Mouse (Mus musculus): Measurements from ENCODE around the gene Efcab9. TPM values are rescaled to one million over a fixed set of nuclear protein-coding genes. Genes with fewer than 3 reads are reported as not detected.
"Not testable (repeated sequence)": the region's sequence is repeated elsewhere in the genome, so short reads cannot be mapped to it uniquely, and the experiment has no call there.

Gene Efcab9
- polyA plus RNA-seq, 1 experiment from 2014 or later, result not detected

DNA sequence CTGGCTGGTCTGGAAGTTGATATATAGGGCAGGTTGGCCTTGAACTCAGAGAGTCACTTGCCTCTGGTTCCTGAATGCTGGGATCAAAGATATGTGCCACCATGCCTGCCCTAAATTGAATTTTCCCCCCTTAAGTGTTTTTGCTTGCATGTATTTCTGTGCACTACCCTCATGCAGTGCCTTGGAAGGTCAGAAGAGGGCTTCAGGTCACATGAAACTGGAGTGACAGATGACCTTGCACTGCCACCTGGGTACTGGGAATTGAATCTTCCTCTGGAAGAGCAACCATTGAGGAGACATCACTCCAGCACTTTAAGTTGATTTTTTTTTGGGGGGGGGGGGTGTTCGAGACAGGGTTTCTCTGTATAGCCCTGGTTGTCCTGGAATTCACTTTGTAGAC is 1.7 kb downstream of the Efcab9 start:
- ATAC-seq (replicated peaks), result no peak

DNA sequence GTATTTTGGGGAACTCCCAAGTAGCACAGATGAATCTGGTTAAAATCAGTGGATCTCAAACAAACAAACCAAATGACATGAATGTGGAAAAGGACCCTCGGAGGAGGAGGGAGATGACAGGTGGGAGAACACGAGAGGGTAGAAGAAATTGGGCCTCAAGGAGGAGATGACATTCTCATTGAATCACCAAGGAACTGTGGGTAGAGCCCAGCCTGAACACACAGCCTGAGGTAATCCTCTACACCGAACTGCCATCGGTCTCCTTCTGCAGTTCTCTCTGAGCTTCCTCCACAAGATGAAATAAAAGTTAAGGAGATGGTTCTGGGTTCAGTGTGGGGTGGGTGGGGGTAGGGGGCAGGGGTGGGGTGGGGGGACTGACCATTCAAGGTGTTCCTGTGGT is 4.9 kb downstream of the Efcab9 start:
- H3K4me1 ChIP-seq, result peaks cover 2% of the 10 kb centered on the region; the same call in 1 of the 2 replicates
- H3K4me2 ChIP-seq, result no peak overlapping the region
- peaks cover 9% of the 10 kb centered on the region; the same call in 1 of the 2 replicates for H3K27me3 ChIP-seq (replicated peaks)
- no peak overlapping the region for H3K4me3 ChIP-seq
- no peak overlapping the region for H3K9ac ChIP-seq
- 80% methylated on average over 4 of the region's 4 CpGs for WGBS
- H3K27ac ChIP-seq, result no peak overlapping the region
- H3K9me3 ChIP-seq, result no peaks in the 10 kb centered on the region
- no peak for ATAC-seq (replicated peaks)
- H3K36me3 ChIP-seq (replicated peaks), result no peaks in the 10 kb centered on the region

More for the DNA sequence above, 1.7 kb downstream of the Efcab9 start:
- no peak overlapping the region for H3K27ac ChIP-seq
- H3K9ac ChIP-seq, result no peak overlapping the region
- H3K4me1 ChIP-seq, result peaks cover 17% of the 10 kb centered on the region
- no peaks in the 10 kb centered on the region for H3K36me3 ChIP-seq (replicated peaks)
- no peak overlapping the region for H3K4me3 ChIP-seq
- H3K27me3 ChIP-seq (replicated peaks), result peaks cover 18% of the 10 kb centered on the region; the same call in 1 of the 2 replicates
- WGBS, result 92% methylated on average over 1 of the region's 1 CpGs
- no peaks in the 10 kb centered on the region for H3K9me3 ChIP-seq
- no peak overlapping the region for H3K4me2 ChIP-seq

DNA sequence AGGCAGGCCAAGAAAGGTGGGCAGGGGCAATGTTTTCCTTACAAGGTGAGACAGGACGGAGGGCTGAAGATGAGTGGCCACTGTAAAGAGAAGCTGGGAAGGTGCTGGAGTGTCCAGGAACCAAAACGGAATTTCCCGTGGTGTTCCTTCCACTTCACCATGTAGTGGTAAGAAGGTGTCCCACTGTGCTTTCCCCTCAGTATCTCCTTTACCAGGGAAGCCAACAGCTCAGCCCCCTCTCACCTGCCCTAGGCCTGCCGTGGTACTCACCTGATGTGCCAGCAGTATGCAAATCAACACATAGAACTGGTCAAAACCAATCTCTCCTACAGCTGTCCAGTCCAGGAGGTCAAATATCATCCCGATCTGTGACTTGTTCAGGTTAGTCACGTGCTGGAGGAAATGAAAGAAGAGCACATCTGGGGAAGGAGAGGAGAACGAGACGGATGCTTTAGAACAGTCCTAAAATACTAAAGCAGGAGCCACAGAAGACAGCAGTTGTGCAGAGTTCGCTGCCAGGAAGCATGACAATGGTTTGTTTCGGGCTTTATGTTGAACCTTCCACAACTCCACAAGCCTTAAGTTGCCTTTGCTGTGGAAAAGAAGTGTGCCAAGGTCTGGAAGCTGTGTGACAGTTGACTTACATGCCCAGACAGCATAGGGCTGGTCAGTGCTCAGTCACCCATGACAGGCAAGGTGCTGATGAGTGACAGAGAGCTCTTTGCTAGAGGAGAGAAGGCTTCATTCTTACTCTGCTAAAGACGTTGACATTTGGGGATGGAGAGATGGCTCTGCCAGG is 7.6 kb downstream of the Efcab9 start:
- no peaks in the 10 kb centered on the region for H3K36me3 ChIP-seq (replicated peaks)
- no peak overlapping the region for H3K4me2 ChIP-seq
- H3K27ac ChIP-seq, result no peak overlapping the region
- no peaks in the 10 kb centered on the region for H3K4me1 ChIP-seq
- H3K27me3 ChIP-seq (replicated peaks), result no peaks in the 10 kb centered on the region
- ATAC-seq (replicated peaks), result no peak
- H3K9ac ChIP-seq, result no peak overlapping the region
- 84% methylated on average over 11 of the region's 11 CpGs for WGBS
- H3K9me3 ChIP-seq, result no peaks in the 10 kb centered on the region
- no peak overlapping the region for H3K4me3 ChIP-seq

DNA sequence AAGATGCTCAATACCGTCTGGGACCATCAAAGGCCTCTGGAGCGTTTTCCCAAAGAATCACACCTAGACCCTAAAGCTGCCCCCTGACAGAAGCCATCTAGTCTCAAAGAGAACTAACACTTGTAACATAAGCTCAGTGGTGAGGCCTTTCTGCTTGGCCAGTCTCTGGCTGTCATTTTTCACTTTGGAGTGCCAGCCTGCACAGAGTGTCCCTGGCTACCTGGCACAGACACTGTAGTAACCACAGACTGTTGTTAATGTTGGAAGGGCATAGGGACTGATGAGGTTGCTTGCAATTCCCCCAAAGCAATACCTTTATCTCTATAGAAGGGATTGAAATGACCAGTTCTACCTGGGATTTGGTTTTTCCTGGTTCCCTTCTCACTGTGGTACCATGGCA is 10.6 kb downstream of the Efcab9 start:
- no peak for ATAC-seq (replicated peaks)
- no peaks in the 10 kb centered on the region for H3K9me3 ChIP-seq
- H3K4me2 ChIP-seq, result no peak overlapping the region
- H3K27ac ChIP-seq, result no peak overlapping the region
- no peak overlapping the region for H3K4me3 ChIP-seq
- 93% methylated on average over 2 of the region's 2 CpGs for WGBS
- H3K4me1 ChIP-seq, result no peaks in the 10 kb centered on the region
- H3K36me3 ChIP-seq (replicated peaks), result peaks cover 6% of the 10 kb centered on the region; the same call in 1 of the 2 replicates
- no peak overlapping the region for H3K9ac ChIP-seq
- H3K27me3 ChIP-seq (replicated peaks), result no peaks in the 10 kb centered on the region

- no peak for ATAC-seq (replicated peaks)
- no peak overlapping the region for H3K9ac ChIP-seq
- no peak overlapping the region for H3K27ac ChIP-seq
- H3K4me1 ChIP-seq, result no peaks in the 10 kb centered on the region
- no peak overlapping the region for H3K4me2 ChIP-seq
- H3K9me3 ChIP-seq, result no peaks in the 10 kb centered on the region
- peaks cover 11% of the 10 kb centered on the region; the same call in 1 of the 2 replicates for H3K36me3 ChIP-seq (replicated peaks)
- H3K27me3 ChIP-seq (replicated peaks), result no peaks in the 10 kb centered on the region
- no peak overlapping the region for H3K4me3 ChIP-seq
- 91% methylated on average over 1 of the region's 1 CpGs for WGBS
Measured at GRCm38 (mm10) chr11:32519354-32519753, 12.5 kb downstream of the Efcab9 start.

- H3K4me3 ChIP-seq, result no peak overlapping the region
- H3K4me1 ChIP-seq, result no peaks in the 10 kb centered on the region
- no peak overlapping the region for H3K9ac ChIP-seq
- no peak overlapping the region for H3K27ac ChIP-seq
- no peak for ATAC-seq (replicated peaks)
- peaks cover 11% of the 10 kb centered on the region; the same call in 1 of the 2 replicates for H3K36me3 ChIP-seq (replicated peaks)
- WGBS, result 88% methylated on average over 4 of the region's 4 CpGs
- no peaks in the 10 kb centered on the region for H3K9me3 ChIP-seq
- no peak overlapping the region for H3K4me2 ChIP-seq
- H3K27me3 ChIP-seq (replicated peaks), result no peaks in the 10 kb centered on the region
Measured at GRCm38 (mm10) chr11:32518770-32519169, 13.1 kb downstream of the Efcab9 start.

DNA sequence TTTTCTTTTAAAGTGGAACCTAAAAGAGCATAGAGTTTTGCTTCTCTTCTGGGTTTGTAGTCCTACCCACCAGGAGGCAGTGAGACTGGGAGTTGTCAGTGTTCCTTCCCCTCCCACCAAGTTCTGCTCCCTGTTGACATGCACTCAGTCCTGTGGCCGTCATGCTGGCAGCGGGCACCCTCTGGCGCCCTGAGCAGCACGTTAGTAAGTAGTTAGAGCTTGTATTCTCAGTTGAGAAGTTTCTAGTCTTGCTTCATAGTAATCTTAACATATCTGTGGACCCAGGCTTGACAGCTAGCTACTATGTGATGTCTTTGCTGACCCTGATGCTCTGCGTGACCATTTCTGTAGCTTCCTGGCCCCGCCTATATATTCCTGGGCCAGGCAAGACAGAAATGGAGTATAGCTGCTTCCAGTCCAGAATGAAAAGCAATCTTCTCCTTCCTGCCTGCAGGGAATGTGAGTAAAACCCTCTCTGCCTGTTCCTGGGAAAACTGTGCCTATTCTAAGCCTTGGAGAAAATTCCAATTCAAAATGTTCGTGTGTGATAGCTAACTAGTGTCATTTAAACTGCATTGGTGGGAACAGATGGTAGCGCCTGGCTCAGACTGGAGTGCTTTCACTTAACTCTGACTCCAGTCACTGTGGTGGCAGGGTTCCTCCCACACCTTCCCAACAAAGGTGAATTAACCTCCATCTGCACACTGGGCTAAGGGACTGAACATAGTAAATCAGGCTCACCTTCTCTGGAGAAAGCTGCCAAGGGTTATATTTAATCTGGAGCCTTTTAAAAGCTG is 14.8 kb downstream of the Efcab9 start:
- peaks cover 11% of the 10 kb centered on the region; the same call in 1 of the 2 replicates for H3K36me3 ChIP-seq (replicated peaks)
- 89% methylated on average over 8 of the region's 8 CpGs for WGBS
- ATAC-seq (replicated peaks), result no peak

GRCm38 (mm10) chr11:32516091-32516490 is 15.8 kb downstream of the Efcab9 start:
- Histone ChIP-seq H3K27ac (no peak overlapping the region), H3K4me2 (no peak overlapping the region), H3K27me3 (replicated peaks) (no peaks in the 10 kb centered on the region), H3K4me1 (no peaks in the 10 kb centered on the region), H3K4me3 (no peak overlapping the region), H3K36me3 (replicated peaks) (peaks cover 11% of the 10 kb centered on the region; the same call in 1 of the 2 replicates), H3K9ac (no peak overlapping the region), H3K9me3 (no peaks in the 10 kb centered on the region)
- no peak for ATAC-seq (replicated peaks)
- WGBS, result 87% methylated on average over 12 of the region's 12 CpGs

More for the DNA sequence above, 14.8 kb downstream of the Efcab9 start:
- Histone ChIP-seq H3K4me3 (no peak overlapping the region), H3K9ac (no peak overlapping the region), H3K9me3 (no peaks in the 10 kb centered on the region), H3K4me1 (no peaks in the 10 kb centered on the region), H3K27me3 (replicated peaks) (no peaks in the 10 kb centered on the region), H3K27ac (no peak overlapping the region), H3K4me2 (no peak overlapping the region)

GRCm38 (mm10) chr11:32514853-32515252 is 17.0 kb downstream of the Efcab9 start:
- H3K9me3 ChIP-seq; H3K4me1 ChIP-seq; ATAC-seq (replicated peaks); H3K27ac ChIP-seq; H3K9ac ChIP-seq; H3K27me3 ChIP-seq (replicated peaks); H3K4me3 ChIP-seq; H3K4me2 ChIP-seq: not testable (repeated sequence)
- WGBS, result 96% methylated on average over 5 of the region's 5 CpGs
- H3K36me3 ChIP-seq (replicated peaks), result peaks cover 11% of the 10 kb centered on the region; the same call in 1 of the 2 replicates

DNA sequence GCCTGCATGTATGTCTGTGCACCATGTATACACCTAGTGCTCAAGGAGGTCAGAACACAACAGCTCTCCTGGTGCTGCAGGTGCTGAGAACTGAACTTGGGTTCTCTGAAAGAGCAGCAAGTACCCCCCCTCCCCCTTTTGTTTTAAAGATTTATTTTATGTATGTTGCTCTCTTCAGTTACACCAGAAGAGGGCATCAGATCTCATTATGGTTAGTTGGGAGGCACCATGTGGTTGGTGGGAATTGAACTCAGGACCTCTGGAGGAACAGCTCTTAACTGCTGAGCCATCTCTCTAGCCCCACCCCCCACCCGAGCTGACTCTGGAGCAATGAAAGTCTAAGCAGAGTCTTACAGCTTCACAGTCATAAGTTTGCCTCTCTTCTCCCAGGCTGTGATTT is 21.0 kb downstream of the Efcab9 start:
- no peak overlapping the region for H3K4me2 ChIP-seq
- no peaks in the 10 kb centered on the region for H3K9me3 ChIP-seq
- no peak overlapping the region for H3K9ac ChIP-seq
- peaks cover 2% of the 10 kb centered on the region; the same call in 1 of the 2 replicates for H3K36me3 ChIP-seq (replicated peaks)
- 86% methylated on average over 1 of the region's 1 CpGs for WGBS
- H3K4me3 ChIP-seq, result no peak overlapping the region
- no peaks in the 10 kb centered on the region for H3K27me3 ChIP-seq (replicated peaks)
- no peak for ATAC-seq (replicated peaks)
- no peak overlapping the region for H3K27ac ChIP-seq
- H3K4me1 ChIP-seq, result no peaks in the 10 kb centered on the region

- Histone ChIP-seq H3K4me2 (no peak overlapping the region), H3K4me3 (no peak overlapping the region), H3K9ac (no peak overlapping the region), H3K36me3 (replicated peaks) (no peaks in the 10 kb centered on the region; the same call in 1 of the 2 replicates), H3K27ac (no peak overlapping the region), H3K4me1 (no peaks in the 10 kb centered on the region), H3K9me3 (no peaks in the 10 kb centered on the region), H3K27me3 (replicated peaks) (no peaks in the 10 kb centered on the region)
- WGBS, result 86% methylated on average over 7 of the region's 7 CpGs
- ATAC-seq (replicated peaks), result no peak
Measured at GRCm38 (mm10) chr11:32505091-32505739, 26.7 kb downstream of the Efcab9 start.

- peaks cover 6% of the 10 kb centered on the region; the same call in 1 of the 2 replicates for H3K4me1 ChIP-seq
- ATAC-seq (replicated peaks), result no peak
- 93% methylated on average over 2 of the region's 2 CpGs for WGBS
Measured at GRCm38 (mm10) chr11:32503711-32504110, 28.2 kb downstream of the Efcab9 start.

More at GRCm38 (mm10) chr11:32503711-32504110, 28.2 kb downstream of the Efcab9 start:
- H3K9ac ChIP-seq, result no peak overlapping the region
- H3K27me3 ChIP-seq (replicated peaks), result no peaks in the 10 kb centered on the region
- H3K27ac ChIP-seq, result no peak overlapping the region
- no peak overlapping the region for H3K4me2 ChIP-seq
- H3K9me3 ChIP-seq, result no peaks in the 10 kb centered on the region
- no peak overlapping the region for H3K4me3 ChIP-seq
- peaks cover 2% of the 10 kb centered on the region; the same call in 1 of the 2 replicates for H3K36me3 ChIP-seq (replicated peaks)

All from midbrain, embryonic 15.5 days (tissue).